Mouse (Mus musculus): ENCODE measurements around the gene Wdr81.

Gene Wdr81

DNA sequence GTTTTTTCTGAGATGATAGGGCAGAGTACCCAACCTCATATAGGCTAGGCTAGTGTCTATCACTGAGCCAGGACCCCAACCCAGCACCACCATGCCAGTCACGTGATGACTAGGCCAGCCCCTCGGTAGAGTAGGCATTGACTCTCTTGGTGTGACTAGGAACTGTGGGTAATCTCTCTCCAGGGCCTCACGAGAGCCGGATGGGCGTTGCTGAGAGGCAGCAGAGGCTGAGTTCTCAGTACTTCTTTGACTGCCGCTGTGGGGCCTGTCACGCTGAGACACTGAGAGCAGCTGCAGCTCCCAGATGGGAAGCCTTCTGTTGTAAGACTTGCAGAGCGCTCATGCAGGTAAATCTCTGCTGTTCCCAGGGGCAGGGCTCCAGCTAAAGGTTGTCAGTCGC lies 54.4 kb downstream of the Wdr81 start:
- DNase-seq (ENCODE audit: low read depth, low spot score) = peak; percentile 94

GRCm38 (mm10) chr11:75399411-75399841 lies 55.1 kb downstream of the Wdr81 start:
- no peak for DNase-seq (ENCODE audit: low read depth, low spot score)

GRCm38 (mm10) chr11:75397452-75397851 lies 57.1 kb downstream of the Wdr81 start:
- no peak for DNase-seq (ENCODE audit: low read depth, low spot score)

- DNase-seq (ENCODE audit: low read depth, low spot score) = no peak
Measured at GRCm38 (mm10) chr11:75395611-75396010, 58.9 kb downstream of the Wdr81 start.
